Mouse (Mus musculus) kidney, embryonic 15.5 days (tissue): ENCODE data around the gene Gfra4. TPM values are rescaled to one million over a fixed set of nuclear protein-coding genes. Genes with fewer than 3 reads are reported as not detected.
"Not testable (repeated sequence)": the region's sequence is repeated elsewhere in the genome, so short reads cannot be mapped to it uniquely, and the experiment has no call there.

ENCODE experiments used
- ATAC-seq: fragments of 200-750 bp; cut with Nextera tagmentation; replicated peaks from 2 replicates; pipeline ENCODE4 v1.8.0; 2017; ENCODE audit warnings: moderate TSS enrichment; ENCODE audit not compliant: low FRiP score
- H3K27ac ChIP-seq: fragments of 300-500 bp; sonication (generic); 2 replicates; pipeline ENCODE4 v1.5.1; 2015; ENCODE audit warnings: mild to moderate bottlenecking, inconsistent platforms
- H3K27me3 ChIP-seq: fragments of 300-500 bp; sonication (generic); 2 replicates; pipeline ENCODE4 v1.6.1; 2015; ENCODE audit warnings: inconsistent platforms
- H3K36me3 ChIP-seq: fragments of 300-500 bp; sonication (generic); 2 replicates; pipeline ENCODE4 v1.6.1; 2015; ENCODE audit warnings: inconsistent platforms
- H3K4me1 ChIP-seq: fragments of 300-500 bp; sonication (generic); 2 replicates; pipeline ENCODE4 v1.6.1; 2015; ENCODE audit warnings: inconsistent platforms
- H3K4me2 ChIP-seq: fragments of 300-500 bp; sonication (generic); 2 replicates; pipeline ENCODE4 v1.6.1; 2015; ENCODE audit warnings: moderate library complexity, mild to moderate bottlenecking, inconsistent platforms
- H3K4me3 ChIP-seq: fragments of 300-500 bp; sonication (generic); replicated peaks from 2 replicates; pipeline ENCODE4 v1.5.1; 2015; ENCODE audit warnings: mild to moderate bottlenecking, inconsistent platforms
- H3K9ac ChIP-seq: fragments of 300-500 bp; sonication (generic); 2 replicates; pipeline ENCODE4 v1.6.1; 2015; ENCODE audit warnings: mild to moderate bottlenecking, inconsistent platforms
- H3K9me3 ChIP-seq: fragments of 300-500 bp; sonication (generic); replicated peaks from 2 replicates; pipeline ENCODE4 v1.6.1; 2016; ENCODE audit warnings: inconsistent platforms
- WGBS: fragments of 180-500 bp; shearing (Covaris S2); methylation state at CpG from one replicate; pipeline ENCODE4 v1.1.7; 2015; ENCODE audit warnings: mixed read lengths; 5-methylcytosine and 5-hydroxymethylcytosine counted together
- polyA plus RNA-seq: library from polyadenylated mRNA; unstranded; fragments of >200 nt; fragmentation: Nextera tagmentation; extraction: Ambion mirVana; gene quantifications from 2 replicates; pipeline ENCODE4 v1.2.1, GENCODE M21; 2015

Gene Gfra4
- polyA plus RNA-seq, 1 experiment from 2014 or later, result 17.0 TPM

DNA sequence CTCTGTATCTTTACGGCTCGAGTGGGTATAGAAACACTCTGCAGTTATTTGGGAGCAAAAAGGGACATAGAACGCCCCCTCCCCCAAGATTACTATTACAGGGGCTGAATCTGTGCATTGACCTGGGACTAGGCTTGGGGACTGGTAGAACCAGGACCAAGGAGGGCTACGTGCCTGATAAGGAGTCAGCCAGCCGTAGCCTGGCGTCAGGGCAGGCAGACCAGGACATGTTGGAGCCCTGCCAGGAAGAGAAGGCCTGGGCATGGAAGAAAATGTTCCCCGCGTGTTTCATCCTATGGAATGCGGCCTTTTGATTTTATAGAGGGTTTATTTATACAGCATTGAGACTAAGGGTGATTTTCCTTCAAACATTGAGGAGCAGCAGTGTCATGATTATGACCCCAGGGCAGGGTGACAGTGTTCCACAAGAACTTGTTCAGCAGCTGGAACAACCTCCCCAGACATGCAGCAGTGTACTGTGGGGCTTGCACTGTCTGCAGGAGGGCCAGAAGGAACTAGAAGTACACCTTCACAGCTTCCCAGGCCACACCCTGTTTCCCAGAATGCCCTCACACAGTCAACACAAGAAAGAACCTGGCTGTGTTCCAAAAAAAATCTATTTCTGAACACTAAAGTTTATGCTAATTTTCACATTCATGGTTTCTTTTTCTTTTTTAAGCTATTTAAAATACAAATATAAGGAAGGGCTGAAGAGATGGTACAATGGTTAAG, 2.3 kb upstream of the Gfra4 start:
- Histone ChIP-seq H3K4me3 (no peak overlapping the region), H3K27me3 (peaks cover 37% of the 10 kb centered on the region), H3K9ac (no peak overlapping the region), H3K4me2 (peak overlapping the region; percentile 51; the same call in 1 of the 2 replicates), H3K9me3 (no peaks in the 10 kb centered on the region), H3K4me1 (peaks cover 35% of the 10 kb centered on the region), H3K27ac (peak overlapping the region; percentile 66), H3K36me3 (no peaks in the 10 kb centered on the region)
- peak; percentile 54 for ATAC-seq
- WGBS, result 53% methylated on average over 9 of the region's 9 CpGs

DNA sequence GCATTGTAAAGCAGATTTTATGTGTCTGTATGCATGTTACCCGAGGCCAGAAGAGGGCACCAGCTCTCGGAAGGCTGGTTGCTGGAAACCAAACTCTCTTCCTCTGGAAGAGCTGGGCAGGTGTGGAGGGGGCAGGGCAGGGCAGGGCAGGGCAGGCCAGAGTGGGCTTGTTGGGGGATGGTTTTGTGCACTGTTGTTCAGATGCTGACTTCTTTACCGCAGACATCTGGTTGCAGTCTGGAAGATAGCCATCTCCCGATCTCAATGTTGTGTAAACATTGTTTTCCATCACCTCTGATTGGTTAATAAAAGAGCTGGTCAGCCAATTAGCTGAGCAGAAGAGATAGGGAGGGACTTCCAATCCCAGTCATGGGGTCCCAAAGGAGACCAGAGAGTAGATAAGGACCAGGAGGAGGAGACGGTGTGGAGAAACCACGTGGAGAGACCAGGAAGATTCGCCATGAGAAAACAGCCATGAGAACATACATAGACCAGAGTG, 1.5 kb upstream of the Gfra4 start:
- peaks cover 40% of the 10 kb centered on the region for H3K4me1 ChIP-seq
- peak overlapping the region; percentile 51 for H3K4me2 ChIP-seq
- WGBS, result 9% methylated on average over 7 of the region's 7 CpGs
- no peak overlapping the region for H3K9ac ChIP-seq
- peaks cover 43% of the 10 kb centered on the region for H3K27me3 ChIP-seq
- H3K4me3 ChIP-seq, result peak overlapping the region; percentile 17; the same call in 1 of the 2 replicates
- H3K27ac ChIP-seq, result peak overlapping the region; percentile 66
- H3K9me3 ChIP-seq, result no peaks in the 10 kb centered on the region
- peak; percentile 31; the same call in 1 of the 2 replicates for ATAC-seq
- no peaks in the 10 kb centered on the region for H3K36me3 ChIP-seq

DNA sequence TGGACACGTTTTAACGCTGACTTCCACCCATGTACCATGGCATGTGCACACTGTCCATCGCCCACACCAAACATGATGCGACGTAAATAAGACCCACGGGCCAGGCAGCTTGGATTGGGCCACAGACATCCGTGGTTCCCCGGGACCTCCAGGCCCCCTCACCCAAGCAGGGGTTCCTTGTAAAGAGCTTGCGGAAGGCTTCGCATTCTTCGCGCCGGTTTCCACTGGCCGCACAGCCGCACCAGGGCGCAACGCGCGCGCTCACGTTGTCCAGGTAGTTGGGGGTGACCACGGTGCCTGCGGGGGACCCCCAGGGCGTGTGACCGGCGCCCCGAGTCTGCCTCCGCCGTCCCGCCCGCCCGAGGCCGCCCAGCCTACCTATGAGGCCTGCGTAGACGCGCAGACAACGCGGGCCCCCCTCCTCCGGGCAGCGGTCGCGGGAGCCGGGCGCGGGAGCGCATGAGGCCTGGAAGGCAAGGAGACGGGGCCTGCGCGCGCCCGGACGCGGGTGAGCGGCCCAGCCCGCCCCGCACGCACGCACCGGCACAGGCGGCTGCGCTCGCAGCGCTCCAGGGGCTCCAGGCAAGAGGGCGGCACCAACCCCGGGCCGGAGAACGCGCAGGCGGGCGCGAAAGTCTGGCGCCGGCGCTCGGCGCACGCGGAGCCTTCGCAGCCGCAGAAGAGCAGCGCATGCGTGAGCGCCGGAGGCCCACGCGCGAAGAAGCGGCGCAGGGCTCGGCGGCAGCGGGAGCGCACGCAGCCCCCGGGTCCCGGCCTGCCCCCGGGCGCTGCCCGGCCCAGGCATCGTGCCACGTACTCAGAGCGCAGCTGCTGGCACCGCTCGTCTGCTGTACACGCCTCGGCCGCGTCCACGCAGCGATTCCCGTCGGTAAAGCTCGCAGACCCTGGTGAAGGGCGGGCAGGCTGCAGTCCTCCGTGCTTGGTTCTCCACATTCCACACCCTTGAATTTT, 1.7 kb downstream of the Gfra4 start:
- Histone ChIP-seq H3K9me3 (no peaks in the 10 kb centered on the region), H3K4me1 (peaks cover 45% of the 10 kb centered on the region), H3K27me3 (peaks cover 49% of the 10 kb centered on the region), H3K4me3 (peak overlapping the region; percentile 63), H3K4me2 (peak overlapping the region; percentile 98), H3K9ac (peak overlapping the region; percentile 66), H3K36me3 (no peaks in the 10 kb centered on the region), H3K27ac (no peak overlapping the region)
- WGBS, result 3% methylated on average over 115 of the region's 115 CpGs
- peak; percentile 33 for ATAC-seq

DNA sequence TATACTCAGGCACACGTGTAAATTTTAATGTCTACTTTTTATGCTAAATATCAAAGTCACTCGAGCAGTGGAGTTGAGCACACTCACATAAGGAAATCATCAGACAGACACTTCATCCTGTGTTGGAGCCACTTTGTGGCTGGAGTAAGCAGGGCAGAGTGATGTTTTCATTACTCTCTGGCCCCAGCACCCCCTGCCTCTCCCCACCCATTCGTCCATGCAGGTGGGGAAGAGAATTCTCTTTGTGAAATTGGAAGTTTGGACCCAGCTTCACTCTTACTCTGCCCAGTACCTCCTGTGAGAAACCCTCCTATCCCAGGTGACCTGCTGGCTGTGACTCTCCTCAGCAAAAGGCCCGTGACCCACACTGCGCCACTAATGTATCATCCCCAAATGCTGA, 4.2 kb downstream of the Gfra4 start:
- Histone ChIP-seq H3K4me2 (no peak overlapping the region), H3K36me3 (no peaks in the 10 kb centered on the region; the same call in 1 of the 2 replicates), H3K9me3 (no peaks in the 10 kb centered on the region), H3K27ac (no peak overlapping the region), H3K27me3 (peaks cover 49% of the 10 kb centered on the region), H3K9ac (no peak overlapping the region), H3K4me3 (no peak overlapping the region), H3K4me1 (peaks cover 29% of the 10 kb centered on the region)
- ATAC-seq, result no peak
- 72% methylated on average over 5 of the region's 5 CpGs for WGBS

DNA sequence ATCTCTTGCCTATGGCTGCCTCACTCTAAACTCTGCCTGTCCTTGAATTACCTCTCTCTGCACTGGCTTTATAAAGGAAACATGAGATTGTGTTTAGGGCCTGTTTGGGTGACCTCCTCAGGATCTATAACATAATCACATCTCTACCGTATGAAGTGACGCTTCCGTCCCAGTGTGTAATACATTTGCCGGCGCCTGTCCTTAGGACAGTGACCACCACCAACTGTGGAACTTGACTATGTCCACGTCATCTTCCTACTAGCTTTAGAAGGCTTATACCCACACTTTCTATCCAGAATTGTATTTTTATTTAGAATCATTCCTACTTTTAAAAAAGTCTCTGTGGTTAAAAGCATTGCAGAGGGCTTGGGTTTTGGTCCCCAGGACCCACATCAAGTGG, 4.7 kb downstream of the Gfra4 start:
- ATAC-seq, result no peak
- Histone ChIP-seq H3K9me3 (no peaks in the 10 kb centered on the region), H3K4me3 (no peak overlapping the region), H3K36me3 (no peaks in the 10 kb centered on the region; the same call in 1 of the 2 replicates), H3K9ac (no peak overlapping the region), H3K27me3 (peaks cover 49% of the 10 kb centered on the region), H3K4me2 (no peak overlapping the region), H3K27ac (no peak overlapping the region), H3K4me1 (peaks cover 29% of the 10 kb centered on the region)
- WGBS, result 86% methylated on average over 6 of the region's 6 CpGs

DNA sequence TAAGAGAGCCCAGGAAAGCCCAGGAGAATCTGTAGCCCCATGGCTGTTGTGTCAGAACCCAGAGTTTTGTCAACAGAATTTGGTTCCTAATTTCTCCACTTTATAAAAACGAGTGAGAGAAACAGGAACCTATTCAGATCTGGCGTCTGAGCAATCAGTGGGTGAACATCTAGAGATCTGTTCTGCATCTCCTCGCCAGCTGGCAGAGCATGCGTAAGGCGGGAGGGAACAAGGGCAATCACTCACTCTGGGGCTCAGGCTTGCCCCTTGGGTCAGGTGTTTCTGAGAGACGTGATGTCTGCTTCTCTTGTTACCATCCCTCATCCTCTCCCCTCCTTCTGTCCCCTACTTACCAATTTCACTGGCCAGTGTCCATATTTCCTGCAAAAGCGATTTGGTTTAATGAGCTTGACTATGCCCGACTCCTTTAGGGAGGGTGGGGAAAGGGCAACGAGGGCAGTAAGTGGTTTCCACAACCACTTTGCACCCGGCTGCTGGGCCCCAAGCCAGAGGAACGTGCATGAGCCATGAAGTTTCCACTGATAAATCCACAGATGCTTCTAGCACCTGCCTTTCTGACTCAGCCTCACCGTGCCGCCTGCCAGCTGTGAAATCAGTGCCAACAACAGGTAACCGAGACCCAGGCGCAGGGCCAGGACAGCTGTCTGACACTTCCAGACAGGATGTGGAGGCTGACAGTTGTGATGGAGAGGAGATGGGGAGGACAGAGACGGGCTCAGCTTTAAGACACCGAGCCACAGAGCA, 5.5 kb downstream of the Gfra4 start:
- Histone ChIP-seq H3K4me3 (no peak overlapping the region), H3K9ac (no peak overlapping the region), H3K36me3 (no peaks in the 10 kb centered on the region; the same call in 1 of the 2 replicates), H3K27me3 (peaks cover 41% of the 10 kb centered on the region), H3K4me2 (no peak overlapping the region), H3K27ac (no peak overlapping the region), H3K4me1 (peaks cover 29% of the 10 kb centered on the region), H3K9me3 (no peaks in the 10 kb centered on the region)
- WGBS, result 41% methylated on average over 17 of the region's 17 CpGs
- ATAC-seq, result no peak

DNA sequence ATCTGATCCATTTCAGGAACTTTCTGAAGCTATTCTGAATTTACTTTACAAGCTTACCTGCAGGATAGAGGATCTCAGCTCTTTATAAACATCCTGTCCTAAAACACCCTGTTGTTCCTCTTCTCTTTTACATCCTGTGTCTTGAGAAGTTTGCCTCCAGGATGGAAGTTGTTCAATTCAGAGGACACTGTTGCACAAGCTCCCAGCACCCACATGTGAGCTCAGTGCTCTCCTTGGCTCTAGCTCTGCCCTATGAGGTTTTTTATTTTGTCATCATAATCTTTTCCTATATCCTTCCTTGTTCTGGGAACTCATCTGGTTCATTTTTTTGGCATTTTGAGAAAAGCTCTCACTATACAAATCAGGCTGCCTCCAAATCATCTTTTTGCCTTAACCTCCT, 6.1 kb downstream of the Gfra4 start:
- Histone ChIP-seq H3K27ac (no peak overlapping the region), H3K4me2 (no peak overlapping the region), H3K36me3 (no peaks in the 10 kb centered on the region; the same call in 1 of the 2 replicates), H3K4me1 (peaks cover 26% of the 10 kb centered on the region), H3K9me3 (no peaks in the 10 kb centered on the region), H3K4me3 (no peak overlapping the region), H3K27me3 (peaks cover 34% of the 10 kb centered on the region), H3K9ac (no peak overlapping the region)
- ATAC-seq, result no peak

DNA sequence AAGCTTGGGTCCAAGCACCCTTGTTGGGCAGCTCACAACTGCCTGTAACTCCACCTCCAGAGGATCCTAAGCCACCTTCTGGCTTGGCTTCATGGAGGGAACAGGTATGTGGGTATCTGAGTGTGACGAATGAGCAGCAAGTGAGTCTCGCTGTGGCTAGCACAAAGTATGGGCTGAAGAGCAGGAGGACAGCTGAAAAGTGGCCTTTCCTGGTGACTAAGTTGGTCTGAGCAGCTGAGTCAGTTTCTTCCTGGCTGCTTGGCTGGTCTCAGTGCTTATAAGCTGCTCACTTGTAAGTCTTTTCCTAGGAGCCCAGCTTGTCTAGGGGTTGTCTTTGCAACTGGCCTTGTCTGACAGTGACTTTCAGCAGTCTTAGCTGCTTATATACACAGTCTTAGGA, 6.5 kb downstream of the Gfra4 start:
- no peak for ATAC-seq
- Histone ChIP-seq H3K4me3 (no peak overlapping the region), H3K27me3 (peaks cover 30% of the 10 kb centered on the region), H3K4me1 (peaks cover 22% of the 10 kb centered on the region), H3K9me3 (no peaks in the 10 kb centered on the region), H3K36me3 (no peaks in the 10 kb centered on the region; the same call in 1 of the 2 replicates), H3K27ac (no peak overlapping the region), H3K9ac (no peak overlapping the region), H3K4me2 (no peak overlapping the region)
- 87% methylated on average over 2 of the region's 2 CpGs for WGBS

DNA sequence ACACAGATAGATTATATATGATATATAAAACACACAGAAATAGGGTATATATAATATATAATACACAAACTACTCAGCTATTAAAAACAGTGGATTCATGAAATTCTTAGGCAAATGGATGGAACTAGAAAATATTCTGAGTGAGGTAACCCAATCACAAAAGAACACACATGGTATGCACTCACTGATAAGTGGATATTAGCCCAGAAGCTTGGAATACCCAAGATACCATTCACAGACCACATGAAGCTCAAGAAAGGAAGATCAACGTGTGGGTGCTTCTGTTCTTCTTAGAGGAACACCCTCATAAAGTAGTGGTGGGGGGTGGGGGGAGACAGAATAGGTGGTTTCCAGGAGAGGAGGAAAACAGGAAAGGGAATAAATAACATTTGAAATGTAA, 11.5 kb downstream of the Gfra4 start:
- not testable (repeated sequence) for H3K9me3 ChIP-seq, H3K4me2 ChIP-seq, H3K4me1 ChIP-seq, H3K27ac ChIP-seq, H3K27me3 ChIP-seq, H3K9ac ChIP-seq, ATAC-seq, H3K4me3 ChIP-seq
- 61% methylated on average over 1 of the region's 1 CpGs for WGBS
- peaks cover 18% of the 10 kb centered on the region for H3K36me3 ChIP-seq

DNA sequence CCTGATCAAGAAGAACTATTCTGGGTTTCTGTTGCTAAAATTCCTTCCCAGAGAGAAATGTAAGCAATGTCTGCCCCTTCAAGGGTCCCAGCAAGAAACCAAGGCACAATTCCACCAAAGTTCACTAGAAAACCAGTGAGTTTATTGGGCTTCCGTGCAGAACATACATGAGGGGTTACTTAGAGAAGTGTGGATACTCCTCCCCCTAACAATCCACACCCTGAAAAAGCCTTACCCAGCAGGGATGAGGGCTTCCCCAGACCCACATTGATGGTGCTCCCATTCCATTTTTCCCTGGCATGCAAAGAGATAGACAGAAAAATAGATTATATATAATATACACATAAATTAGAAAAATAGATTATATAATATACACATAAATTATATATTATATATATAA, 11.9 kb downstream of the Gfra4 start:
- Histone ChIP-seq H3K27ac (no peak overlapping the region), H3K4me1 (peaks cover 3% of the 10 kb centered on the region; the same call in 1 of the 2 replicates), H3K4me3 (no peak overlapping the region), H3K36me3 (peaks cover 22% of the 10 kb centered on the region), H3K4me2 (no peak overlapping the region), H3K9ac (no peak overlapping the region), H3K27me3 (no peaks in the 10 kb centered on the region), H3K9me3 (no peaks in the 10 kb centered on the region)
- 91% methylated on average over 1 of the region's 1 CpGs for WGBS
- no peak for ATAC-seq

DNA sequence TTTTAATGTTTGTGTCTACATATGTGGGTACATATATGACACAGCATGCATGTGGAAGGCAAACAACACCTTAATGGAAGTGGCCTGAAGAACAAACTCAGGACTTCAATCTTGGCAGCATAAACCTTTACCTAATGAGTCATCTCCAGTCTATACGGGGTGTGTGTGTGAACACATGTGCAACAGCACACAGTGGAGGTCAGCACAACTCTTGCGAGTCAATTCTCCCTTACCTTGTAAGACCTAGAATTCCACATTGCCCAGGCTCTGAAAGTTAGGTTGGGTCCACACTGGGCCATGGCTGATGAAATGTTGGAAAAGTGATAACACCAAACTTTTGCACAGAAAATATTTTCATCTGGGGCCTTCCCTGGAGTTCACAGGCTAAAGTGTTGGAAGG, 12.3 kb downstream of the Gfra4 start:
- 93% methylated on average over 2 of the region's 2 CpGs for WGBS
- no peak for ATAC-seq
- Histone ChIP-seq H3K9me3 (no peaks in the 10 kb centered on the region), H3K36me3 (peaks cover 26% of the 10 kb centered on the region), H3K4me3 (no peak overlapping the region), H3K27ac (no peak overlapping the region), H3K4me1 (peaks cover 3% of the 10 kb centered on the region; the same call in 1 of the 2 replicates), H3K4me2 (no peak overlapping the region), H3K27me3 (no peaks in the 10 kb centered on the region), H3K9ac (no peak overlapping the region)
